Mouse (Mus musculus) cortical plate, adult 2 months (tissue): Measurements from ENCODE around the gene Plpp1.

ENCODE experiments used
- CTCF ChIP-seq: fragments of 200-500 bp; IDR thresholded peaks from 2 replicates; pipeline ENCODE4 v1.5.1; 2011; ENCODE audit warnings: mild to moderate bottlenecking, control low read depth, low read length; ENCODE audit not compliant: insufficient read depth; ENCODE audit errors: extremely low read depth
- POLR2A ChIP-seq: fragments of 200-500 bp; IDR thresholded peaks from 2 replicates; pipeline ENCODE4 v1.6.1; 2011; ENCODE audit warnings: mild to moderate bottlenecking, low read length, control low read depth; ENCODE audit not compliant: insufficient read depth; ENCODE audit errors: extremely low read depth

DNA sequence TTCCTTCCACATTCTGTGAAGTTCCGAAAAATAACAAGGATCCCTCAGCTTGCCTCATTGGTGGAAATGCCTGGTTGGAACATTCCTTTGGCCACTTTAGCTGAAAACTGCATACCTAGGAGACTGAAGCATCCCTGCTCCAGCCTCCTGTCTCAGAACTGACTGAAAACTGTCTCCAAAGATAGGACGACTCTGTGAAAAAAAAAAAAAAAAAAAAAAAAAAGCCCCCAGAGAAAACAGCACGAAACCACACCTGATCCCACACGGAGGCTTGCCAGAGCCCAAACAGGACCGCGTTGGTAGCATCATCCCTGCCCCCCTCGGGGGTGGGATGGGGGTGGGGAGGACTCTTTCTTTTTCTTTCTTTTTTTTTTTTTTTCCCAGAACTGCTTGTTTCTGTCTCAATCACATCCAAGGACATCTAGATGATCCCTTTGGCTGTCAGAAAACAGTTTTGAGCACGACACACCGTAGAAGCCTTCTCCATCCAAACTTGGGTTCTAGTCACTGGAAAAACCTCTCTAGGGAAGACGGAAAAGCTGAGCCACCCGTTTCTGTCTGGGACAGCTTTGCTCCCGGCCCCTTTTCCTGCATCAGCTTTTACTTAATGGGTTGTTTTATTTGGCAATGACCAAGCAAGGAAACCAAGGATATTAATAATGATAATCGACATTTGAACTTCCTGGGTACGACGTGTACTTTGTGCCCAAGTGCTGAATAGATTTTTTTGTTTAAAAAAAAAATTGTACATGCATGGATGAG lies 29.0 kb upstream of the Plpp1 start:
- TF ChIP-seq POLR2A (no peak), CTCF (no peak)
